In the genomic region with DNA sequence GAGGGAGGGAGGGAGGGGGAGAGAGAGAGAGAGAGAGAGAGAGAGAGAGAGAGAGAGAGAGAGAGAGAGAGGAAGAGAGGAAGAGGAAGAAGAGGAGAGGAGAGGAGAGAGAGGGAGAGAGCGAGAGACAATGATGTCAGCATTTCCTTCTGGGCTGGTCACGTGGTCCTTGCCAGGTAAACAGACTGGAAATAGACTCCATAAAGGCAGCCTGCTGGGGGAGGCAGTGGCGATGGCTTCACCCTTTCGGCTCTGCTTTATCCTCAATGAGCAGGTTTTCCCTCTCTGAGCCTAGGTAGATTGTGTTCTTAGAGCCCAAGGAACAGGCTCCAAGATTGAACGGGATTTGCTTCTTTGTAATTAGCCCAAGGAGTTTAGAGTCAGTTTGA, we compare ENCODE assay signal across 8 mouse cellular contexts.
DNase-seq lines count a peak whose midpoint lies in the region; ATAC-seq lines count a peak whose summit lies in the region.

No protein-coding gene starts in this region.

- H3K9ac ChIP-seq in heart, embryonic 15.5 days: no peak overlapping the region
- peak overlapping the region; percentile 37; the same call in 1 of the 2 replicates for H3K9ac ChIP-seq in midbrain, embryonic 12.5 days (replicated peaks)

- H3K27ac ChIP-seq in heart, embryonic 15.5 days: no peak overlapping the region
- peak overlapping the region; percentile 82 for H3K27ac ChIP-seq in embryonic facial prominence, embryonic 10.5 days (replicated peaks)
- peak overlapping the region; percentile 57 for H3K27ac ChIP-seq in midbrain, embryonic 12.5 days (replicated peaks)

- DNase-seq in heart, adult 8-10 months (ENCODE audit: low spot score): no peak
- peak; percentile 66 for DNase-seq in embryonic facial prominence, embryonic 10.5 days (ENCODE audit: low spot score)
- peak; percentile 58 for DNase-seq in kidney, postnatal 10 days
- DNase-seq in thymus, postnatal 36 days: no peak
- DNase-seq in ovary, adult 18-20 months (ENCODE audit: low spot score): no peak
- DNase-seq in adrenal gland, postnatal 36 days: no peak

- peak overlapping the region; percentile 38 for H3K4me3 ChIP-seq in heart, embryonic 15.5 days
- H3K4me3 ChIP-seq in embryonic facial prominence, embryonic 10.5 days: peak overlapping the region; percentile 53
- peak overlapping the region; percentile 26 for H3K4me3 ChIP-seq in midbrain, embryonic 12.5 days

- H3K9me3 ChIP-seq in heart, embryonic 15.5 days (replicated peaks): no peaks in the 10 kb centered on the region
- H3K9me3 ChIP-seq in embryonic facial prominence, embryonic 10.5 days: no peaks in the 10 kb centered on the region
- no peaks in the 10 kb centered on the region for H3K9me3 ChIP-seq in midbrain, embryonic 12.5 days

- no peaks in the 10 kb centered on the region for H3K36me3 ChIP-seq in heart, embryonic 15.5 days
- H3K36me3 ChIP-seq in embryonic facial prominence, embryonic 10.5 days (replicated peaks): no peaks in the 10 kb centered on the region
- H3K36me3 ChIP-seq in midbrain, embryonic 12.5 days: no peaks in the 10 kb centered on the region

- peaks cover 31% of the 10 kb centered on the region for H3K27me3 ChIP-seq in heart, embryonic 15.5 days
- H3K27me3 ChIP-seq in embryonic facial prominence, embryonic 10.5 days (replicated peaks; ENCODE audit: low read depth, poor library complexity, severe bottlenecking): peaks cover 65% of the 10 kb centered on the region
- H3K27me3 ChIP-seq in midbrain, embryonic 12.5 days: peaks cover 56% of the 10 kb centered on the region

- peak; percentile 29; the same call in 1 of the 2 replicates for ATAC-seq in heart, embryonic 15.5 days (replicated peaks; ENCODE audit: insufficient number of reproducible peaks, insufficient read depth, low FRiP score, low read depth)
- no peak for ATAC-seq in midbrain, embryonic 12.5 days (ENCODE audit: low FRiP score, low read depth)

- WGBS in heart, embryonic 15.5 days: 7% methylated on average over 5 of the region's 5 CpGs
- WGBS in embryonic facial prominence, embryonic 10.5 days: 2% methylated on average over 5 of the region's 5 CpGs
- WGBS in midbrain, embryonic 12.5 days: 3% methylated on average over 5 of the region's 5 CpGs

- H3K4me1 ChIP-seq in heart, embryonic 15.5 days (replicated peaks): peaks cover 40% of the 10 kb centered on the region
- H3K4me1 ChIP-seq in embryonic facial prominence, embryonic 10.5 days: peaks cover 60% of the 10 kb centered on the region
- H3K4me1 ChIP-seq in midbrain, embryonic 12.5 days: peaks cover 42% of the 10 kb centered on the region

- H3K4me2 ChIP-seq in heart, embryonic 15.5 days: peak overlapping the region; percentile 74
- H3K4me2 ChIP-seq in midbrain, embryonic 12.5 days (replicated peaks): peak overlapping the region; percentile 52

Comparison
In these comparisons a context has a peak if more than half of its experiments do, and no peak if none do; other contexts are left out.
1. DNase-seq: peak in embryonic facial prominence, embryonic 10.5 days (single experiment) and kidney, postnatal 10 days (single experiment); none in heart, adult 8-10 months (single experiment), thymus, postnatal 36 days (0 of 2), ovary, adult 18-20 months (single experiment) and adrenal gland, postnatal 36 days (0 of 2).
2. Peak in every context shown above with its lines, with median percentiles within 50 percentile points of each other: H3K4me3 ChIP-seq.